9 mouse cellular contexts compared by ENCODE assay signal in the genomic region with DNA sequence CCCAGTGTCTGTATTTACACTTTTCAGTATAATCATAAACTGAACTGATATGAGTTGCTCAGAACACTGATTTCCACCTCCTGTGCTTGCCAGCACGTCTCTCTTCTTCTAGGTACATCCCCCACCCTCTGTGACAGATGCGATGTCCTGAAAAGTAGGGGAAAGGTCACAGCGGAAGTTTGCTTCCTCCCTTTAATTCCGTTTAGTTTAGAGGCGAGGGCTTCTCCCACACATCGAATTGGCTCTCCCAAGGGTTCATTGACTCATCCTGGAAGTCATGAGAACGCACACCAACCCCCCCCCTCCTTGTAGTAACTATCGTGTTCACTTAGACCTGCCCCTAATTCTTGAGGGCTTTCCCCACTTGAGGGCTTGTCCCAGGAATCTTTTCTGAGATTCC. TPM values are rescaled to one million over a fixed set of nuclear protein-coding genes. Genes with fewer than 3 reads are reported as not detected.
DNase-seq lines count a peak whose midpoint lies in the region; ATAC-seq and TF ChIP-seq lines count a peak whose summit lies in the region.
"Had no signal": no experiment of that assay in that cellular context is flagged by ENCODE, and none has a peak within 500 bp of the region (broad histone marks: within the 10 kb centered on the region; RNA-seq: fewer than 3 reads in every experiment).

No protein-coding gene starts in this region.

- DNase-seq in CD4-positive, CD25-positive, alpha-beta regulatory T cell, adult 2 months (ENCODE audit: low read depth, low spot score): peak; percentile 78
- peak; percentile 57 for DNase-seq in adipocyte (ENCODE audit: low spot score)
- no peak for DNase-seq in frontal cortex, postnatal 14 days (ENCODE audit: low spot score in 2 of 2)
- DNase-seq in cerebellum, adult 2 months: no peak

- peaks cover 5% of the 10 kb centered on the region for H3K36me3 ChIP-seq in lung, embryonic 15.5 days
- H3K36me3 ChIP-seq in forebrain, embryonic 13.5 days (ENCODE audit: poor library complexity, severe bottlenecking): peaks cover 13% of the 10 kb centered on the region

- peak; percentile 58 for ATAC-seq in inflammation-experienced regulatory T-cells, adult 6 months
- ATAC-seq in lung, embryonic 15.5 days (ENCODE audit: borderline replicate concordance, extremely low read depth, low FRiP score, low TSS enrichment): no peak
- no peak for ATAC-seq in forebrain, embryonic 13.5 days

- whole genome bisulfite sequencing in lung, embryonic 15.5 days: 5% methylated on average over 8 of the region's 8 CpGs
- WGBS in forebrain, embryonic 13.5 days: 21% methylated on average over 8 of the region's 8 CpGs
- 18% methylated on average over 8 of the region's 8 CpGs for WGBS in cerebellum, adult 2 months

- 0 out of 2 replicates have a peak overlapping the region, but pooled peaks have one; percentile 0 for H3K4me3 ChIP-seq in lung, embryonic 15.5 days
- H3K4me3 ChIP-seq in forebrain, embryonic 13.5 days: no peak overlapping the region
- H3K4me3 ChIP-seq in cerebellum, adult 2 months (replicated peaks; ENCODE audit: insufficient read depth, low read depth, low read length): no peak overlapping the region
- H3K4me3 ChIP-seq: embryonic facial prominence, embryonic 12.5 days; neural tube, embryonic 13.5 days had no signal

- no peaks in the 10 kb centered on the region for H3K9me3 ChIP-seq in lung, embryonic 15.5 days
- no peaks in the 10 kb centered on the region for H3K9me3 ChIP-seq in forebrain, embryonic 13.5 days (replicated peaks)
- H3K9me3 ChIP-seq: embryonic facial prominence, embryonic 12.5 days; neural tube, embryonic 13.5 days had no signal

- peaks cover 25% of the 10 kb centered on the region for H3K4me1 ChIP-seq in lung, embryonic 15.5 days
- peaks cover 14% of the 10 kb centered on the region for H3K4me1 ChIP-seq in forebrain, embryonic 13.5 days
- H3K4me1 ChIP-seq in cerebellum, adult 2 months (ENCODE audit: control insufficient read depth, insufficient read depth, low read length): no peaks in the 10 kb centered on the region

- no peak overlapping the region; the same call in 1 of the 2 replicates for H3K27ac ChIP-seq in lung, embryonic 15.5 days
- H3K27ac ChIP-seq in forebrain, embryonic 13.5 days: no peak overlapping the region
- H3K27ac ChIP-seq in cerebellum, adult 2 months (ENCODE audit: insufficient read depth, low read length): no peak overlapping the region
- H3K27ac ChIP-seq: embryonic facial prominence, embryonic 12.5 days; neural tube, embryonic 13.5 days had no signal

- peak overlapping the region; percentile 46 for H3K4me2 ChIP-seq in lung, embryonic 15.5 days
- no peak overlapping the region for H3K4me2 ChIP-seq in forebrain, embryonic 13.5 days
- H3K4me2 ChIP-seq: embryonic facial prominence, embryonic 12.5 days; neural tube, embryonic 13.5 days had no signal

- no peak for TF ChIP-seq CTCF in cerebellum, adult 2 months (IDR thresholded peaks at IDR 0.05; ENCODE audit: borderline replicate concordance, insufficient read depth, low read depth, low read length)

- H3K27me3 ChIP-seq in lung, embryonic 15.5 days: no peaks in the 10 kb centered on the region
- H3K27me3 ChIP-seq in forebrain, embryonic 13.5 days: peaks cover 4% of the 10 kb centered on the region; the same call in 1 of the 2 replicates
- H3K27me3 ChIP-seq in cerebellum, adult 2 months (ENCODE audit: control insufficient read depth, insufficient read depth, low read length): no peaks in the 10 kb centered on the region
- H3K27me3 ChIP-seq: embryonic facial prominence, embryonic 12.5 days had no signal

- no peak for TF ChIP-seq POLR2A in cerebellum, adult 2 months (IDR thresholded peaks at IDR 0.05; ENCODE audit: borderline replicate concordance, insufficient read depth, low read length)

- H3K9ac ChIP-seq in lung, embryonic 15.5 days: no peak overlapping the region
- no peak overlapping the region for H3K9ac ChIP-seq in forebrain, embryonic 13.5 days
- H3K9ac ChIP-seq: embryonic facial prominence, embryonic 12.5 days; neural tube, embryonic 13.5 days had no signal

RNA-seq across cellular contexts. Expression of a gene that starts 1.3 kb away (rescaled TPM):
- polyA plus RNA-seq in inflammation-experienced regulatory T-cells, adult 6 months (2017; shearing (Covaris generic)): 10 to 100 TPM; 19.9 to 29.7 (median 25.6) TPM
- 45.6 and 46.2 TPM in 2 replicates for polyA plus RNA-seq in lung, embryonic 15.5 days (2015; fragmentation: Nextera tagmentation; extraction: Ambion mirVana)
- polyA plus RNA-seq in forebrain, embryonic 13.5 days (2015; fragmentation: Nextera tagmentation; extraction: Ambion mirVana): 38.3 and 38.6 TPM in 2 replicates
- polyA plus RNA-seq in cerebellum, adult 2 months (2012; rRNA removed): 10.2 and 11.2 TPM in 2 replicates

RNA-seq across cellular contexts. Expression of a gene that starts 8.4 kb away (rescaled TPM):
- under 1 TPM in 1 of 3 experiments, not detected in 2; 0.50 TPM for polyA plus RNA-seq in inflammation-experienced regulatory T-cells, adult 6 months (2017; shearing (Covaris generic))
- polyA plus RNA-seq in lung, embryonic 15.5 days (2015; fragmentation: Nextera tagmentation; extraction: Ambion mirVana): 0.51 and 0.68 TPM in 2 replicates
- 0.67 and 0.75 TPM in 2 replicates for polyA plus RNA-seq in forebrain, embryonic 13.5 days (2015; fragmentation: Nextera tagmentation; extraction: Ambion mirVana)
- polyA plus RNA-seq in cerebellum, adult 2 months (2012; rRNA removed): 1.1 TPM in 2 replicates

RNA-seq across cellular contexts. Expression of a gene that starts 48.0 kb away (rescaled TPM):
- not detected for polyA plus RNA-seq in inflammation-experienced regulatory T-cells, adult 6 months (2017; shearing (Covaris generic))
- 0.11 TPM in 1 of 2 replicates, not detected in the other for polyA plus RNA-seq in lung, embryonic 15.5 days (2015; fragmentation: Nextera tagmentation; extraction: Ambion mirVana)
- not detected in 2 replicates for polyA plus RNA-seq in forebrain, embryonic 13.5 days (2015; fragmentation: Nextera tagmentation; extraction: Ambion mirVana)
- polyA plus RNA-seq in cerebellum, adult 2 months (2012; rRNA removed): not detected in 2 replicates
- polyA plus RNA-seq: neural tube, embryonic 13.5 days had no signal

RNA-seq across cellular contexts. Expression of a gene that starts 54.8 kb away (rescaled TPM):
- polyA plus RNA-seq in inflammation-experienced regulatory T-cells, adult 6 months (2017; shearing (Covaris generic)): 10 to 100 TPM; 10.7 to 21.0 (median 14.8) TPM
- polyA plus RNA-seq in lung, embryonic 15.5 days (2015; fragmentation: Nextera tagmentation; extraction: Ambion mirVana): 48.0 and 51.8 TPM in 2 replicates
- 37.6 and 39.2 TPM in 2 replicates for polyA plus RNA-seq in forebrain, embryonic 13.5 days (2015; fragmentation: Nextera tagmentation; extraction: Ambion mirVana)
- 52.9 and 54.3 TPM in 2 replicates for polyA plus RNA-seq in cerebellum, adult 2 months (2012; rRNA removed)

Comparison
In these comparisons a context has a peak if more than half of its experiments do, and no peak if none do; other contexts are left out.
1. DNase-seq: peak in CD4-positive, CD25-positive, alpha-beta regulatory T cell, adult 2 months (single experiment) and adipocyte (single experiment); none in frontal cortex, postnatal 14 days (0 of 2) and cerebellum, adult 2 months (0 of 2).